Mouse (Mus musculus): ENCODE data around the gene Shoc2.
A peak's percentile ranks its signal among the peaks of the same experiment; 100 is the strongest.
"Not testable (repeated sequence)": the region's sequence is repeated elsewhere in the genome, so short reads cannot be mapped to it uniquely, and the experiment has no call there.

Gene Shoc2

DNA sequence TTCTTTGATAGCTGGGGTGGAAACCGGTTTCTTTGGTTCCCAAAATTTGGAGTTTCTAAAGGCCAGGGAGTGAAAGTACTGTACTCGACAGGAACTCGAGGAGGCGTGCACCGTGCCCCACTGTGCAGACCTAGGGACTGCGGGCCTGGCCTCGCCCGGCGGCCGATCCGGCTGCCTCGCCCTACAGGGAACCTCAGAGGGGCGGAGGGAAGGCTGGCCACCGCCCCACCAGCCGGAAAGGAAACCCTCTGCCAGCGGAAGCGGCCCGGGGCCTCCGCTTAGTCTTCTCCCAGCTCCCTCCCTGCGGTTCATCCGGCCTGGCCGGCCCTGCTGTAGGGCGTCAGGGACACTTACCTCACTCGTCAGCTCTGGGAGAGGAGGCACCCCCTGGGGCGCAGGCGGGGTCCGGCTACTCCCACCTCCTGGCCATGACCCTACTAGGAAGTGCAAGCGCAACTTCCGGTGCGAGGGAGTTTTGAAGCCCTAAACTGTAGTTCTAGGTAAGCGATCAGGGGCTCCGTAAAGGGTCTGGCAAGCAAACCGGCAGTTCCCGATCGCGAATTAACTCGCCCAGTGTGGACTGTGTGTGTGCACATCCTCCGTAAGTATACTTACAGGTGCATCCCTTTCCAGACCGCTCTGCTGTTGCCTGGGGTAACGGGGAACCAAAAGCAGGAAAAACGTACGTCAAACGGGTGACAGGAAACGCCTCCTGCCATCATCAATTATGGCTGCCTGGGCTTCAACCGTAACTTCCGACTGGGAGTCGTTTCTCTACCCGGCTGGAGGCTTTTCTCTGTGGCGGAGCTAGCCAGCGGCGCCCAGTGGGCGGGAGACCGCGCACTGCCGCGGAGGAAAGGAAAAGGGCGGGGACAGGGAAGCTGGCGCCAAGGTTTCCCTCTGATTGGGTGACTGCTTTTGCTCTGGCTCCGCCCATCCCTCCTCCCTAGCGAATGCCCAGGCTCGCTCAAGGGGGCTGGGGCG lies at the start of gene Shoc2, which contains the start of gene Bbip1:
TSS of gene Shoc2 (plus strand) at position 505 of the 984 bp plus-strand sequence.
TSS of gene Bbip1 (minus strand) at position 826 of the 984 bp plus-strand sequence.
- peak; percentile 99 for DNase-seq (ENCODE audit: low spot score in 2 of 2)

- peak; percentile 47 to 53 for DNase-seq (ENCODE audit: low spot score in 2 of 2)
Observed at GRCm38 (mm10) chr19:53894538-53895121, 49.5 kb upstream of the Shoc2 start.

- peak in 1 of 2 experiments; percentile 54 for DNase-seq (ENCODE audit: low spot score in 2 of 2)
Observed at GRCm38 (mm10) chr19:53898046-53898445, 46.1 kb upstream of the Shoc2 start.

GRCm38 (mm10) chr19:53898498-53898897 lies 45.6 kb upstream of the Shoc2 start:
- peak in 1 of 2 experiments; percentile 48 for DNase-seq (ENCODE audit: low spot score in 2 of 2)

DNA sequence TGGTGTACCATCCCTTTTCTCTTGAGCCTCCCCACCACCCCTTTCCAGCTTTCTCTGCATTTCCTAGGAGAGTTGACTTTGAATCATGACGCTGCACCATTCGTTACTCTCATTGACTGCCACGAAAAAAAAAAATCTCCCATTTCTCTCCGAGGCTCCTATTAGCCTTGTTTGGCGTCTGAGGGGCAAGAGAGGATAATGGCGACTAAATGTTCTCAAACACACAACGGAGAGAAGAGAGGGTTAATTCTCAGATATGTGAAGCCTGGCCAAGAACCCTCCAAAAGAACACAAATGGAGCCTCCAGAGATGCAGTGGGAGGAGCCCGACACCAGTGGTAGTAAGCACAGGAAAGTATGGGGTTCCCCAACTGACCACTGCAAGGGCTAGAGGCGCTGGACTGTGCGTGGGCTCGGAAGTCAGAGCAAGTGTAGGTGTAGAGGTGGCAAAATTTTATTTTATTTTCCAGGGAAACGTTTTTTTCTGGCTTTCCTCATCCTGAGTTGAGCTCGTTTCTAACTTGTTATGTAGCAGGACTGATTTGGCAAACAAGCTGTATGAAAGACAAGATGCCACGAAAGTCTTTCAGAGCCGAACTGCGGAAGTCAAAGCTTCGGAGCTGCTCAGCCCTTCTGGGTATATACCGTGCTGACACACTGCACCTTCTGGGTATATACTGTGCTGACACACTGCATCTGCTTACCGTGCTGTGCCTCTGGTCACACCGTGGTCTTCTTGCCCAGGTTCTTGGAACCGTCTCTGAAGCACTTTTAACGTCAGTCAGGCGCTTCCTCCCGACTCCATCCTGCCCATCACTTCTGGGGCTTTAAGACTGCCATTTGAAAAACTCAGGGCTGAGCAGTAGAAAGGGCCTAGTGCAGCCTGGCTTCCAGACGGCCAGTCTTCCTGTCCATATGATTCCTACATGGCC lies 44.9 kb upstream of the Shoc2 start:
- no peak for DNase-seq (ENCODE audit: low spot score in 2 of 2)

DNA sequence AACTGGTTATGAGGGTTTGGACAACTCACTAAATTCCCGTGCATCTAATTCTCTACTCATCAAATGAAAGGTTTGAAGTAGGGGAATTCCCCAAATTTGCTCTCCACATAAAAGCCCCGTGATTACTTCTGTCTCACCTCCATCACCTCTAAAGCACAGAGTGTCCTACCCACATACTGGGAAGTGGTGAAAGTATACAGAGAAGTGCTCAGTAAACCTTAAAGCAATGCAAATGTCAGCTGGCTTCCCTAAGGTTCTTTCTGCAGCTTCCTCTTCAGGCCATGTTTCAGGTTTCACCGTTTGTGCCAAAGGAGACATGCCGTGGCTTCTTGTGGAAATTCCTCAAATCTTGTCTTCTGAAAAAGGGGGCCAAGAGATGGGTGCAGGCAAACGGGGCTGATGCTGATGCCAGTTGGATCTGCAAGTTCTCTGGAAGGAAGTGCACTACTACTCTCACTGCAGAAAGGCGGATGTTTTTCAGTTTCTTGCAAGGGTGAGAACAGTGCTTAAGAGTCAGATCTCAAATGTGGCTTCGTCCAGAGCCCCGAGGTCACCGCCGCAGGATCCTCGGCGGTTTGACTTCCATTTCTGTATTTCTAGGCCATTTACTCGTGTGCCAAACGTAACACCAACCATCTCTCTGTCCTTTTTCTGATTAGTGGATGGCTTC lies 44.0 kb upstream of the Shoc2 start:
- DNase-seq (ENCODE audit: low spot score in 2 of 2) = no peak

- DNase-seq (ENCODE audit: low spot score in 2 of 2) = no peak
Observed at GRCm38 (mm10) chr19:53901931-53902738, 42.0 kb upstream of the Shoc2 start.

- peak; percentile 94 to 96 for DNase-seq (ENCODE audit: low spot score in 2 of 2)
Observed at GRCm38 (mm10) chr19:53902739-53903487, 41.2 kb upstream of the Shoc2 start.

- DNase-seq (ENCODE audit: low spot score in 2 of 2) = peak; percentile 59 to 62
Observed at GRCm38 (mm10) chr19:53903507-53904321, 40.4 kb upstream of the Shoc2 start.

- DNase-seq (ENCODE audit: low spot score in 2 of 2) = no peak
Observed at GRCm38 (mm10) chr19:53904833-53905480, 39.1 kb upstream of the Shoc2 start.

GRCm38 (mm10) chr19:53906033-53906702 lies 37.9 kb upstream of the Shoc2 start:
- DNase-seq (ENCODE audit: low spot score in 2 of 2) = no peak

DNA sequence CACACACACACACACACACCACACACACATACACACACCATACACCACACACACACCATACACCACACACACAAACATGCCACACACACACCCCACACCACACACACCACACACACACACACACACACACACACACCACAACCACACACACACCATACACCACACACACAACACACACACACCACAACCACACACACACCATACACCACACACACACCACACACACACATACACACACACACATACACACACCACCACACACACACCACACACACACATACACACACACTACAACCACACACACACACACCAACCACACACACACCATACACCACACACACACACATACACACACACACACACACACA lies 37.4 kb upstream of the Shoc2 start:
- not testable (repeated sequence) for DNase-seq (ENCODE audit: low spot score in 2 of 2)

DNA sequence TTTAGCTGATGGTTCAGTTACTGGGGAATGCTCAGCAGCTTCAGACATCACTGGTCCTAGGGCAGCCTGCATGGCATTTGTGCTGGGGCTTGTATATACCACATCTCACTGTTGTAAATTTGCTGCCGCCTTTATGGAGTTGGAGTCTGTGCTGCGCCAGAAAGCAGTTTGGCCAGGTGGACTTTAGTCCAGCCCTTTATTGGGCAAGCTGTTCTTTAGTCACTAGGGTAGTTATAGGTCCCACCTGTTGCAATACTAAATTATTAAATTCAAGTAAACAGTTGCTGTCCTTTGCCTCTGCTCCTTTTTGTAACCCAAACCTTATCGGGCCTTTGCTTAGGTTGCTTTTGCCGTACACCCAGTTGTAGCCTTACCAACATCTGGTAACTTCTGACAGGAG lies 29.2 kb upstream of the Shoc2 start:
- no peak for DNase-seq (ENCODE audit: low spot score in 2 of 2)

GRCm38 (mm10) chr19:53919541-53919940 lies 24.6 kb upstream of the Shoc2 start:
- DNase-seq (ENCODE audit: low spot score in 2 of 2) = no peak

DNA sequence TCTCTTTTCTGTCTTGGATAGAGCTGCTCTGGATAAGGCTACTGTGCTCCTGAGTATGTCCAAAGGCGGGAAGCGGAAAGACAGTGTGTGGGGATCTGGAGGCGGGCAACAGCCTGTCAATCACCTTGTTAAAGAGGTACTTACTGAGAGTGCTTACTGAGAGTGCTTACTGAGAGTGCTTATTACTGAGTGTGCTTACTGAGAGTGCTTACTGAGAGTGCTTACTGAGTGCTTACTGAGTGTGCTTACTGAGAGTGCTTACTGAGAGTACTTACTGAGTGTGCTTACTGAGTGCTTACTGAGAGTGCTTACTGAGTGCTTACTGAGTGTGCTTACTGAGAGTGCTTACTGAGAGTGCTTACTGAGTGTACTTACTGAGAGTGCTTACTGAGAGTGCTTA lies 22.1 kb upstream of the Shoc2 start:
- not testable (repeated sequence) for DNase-seq (ENCODE audit: low spot score in 2 of 2)

DNA sequence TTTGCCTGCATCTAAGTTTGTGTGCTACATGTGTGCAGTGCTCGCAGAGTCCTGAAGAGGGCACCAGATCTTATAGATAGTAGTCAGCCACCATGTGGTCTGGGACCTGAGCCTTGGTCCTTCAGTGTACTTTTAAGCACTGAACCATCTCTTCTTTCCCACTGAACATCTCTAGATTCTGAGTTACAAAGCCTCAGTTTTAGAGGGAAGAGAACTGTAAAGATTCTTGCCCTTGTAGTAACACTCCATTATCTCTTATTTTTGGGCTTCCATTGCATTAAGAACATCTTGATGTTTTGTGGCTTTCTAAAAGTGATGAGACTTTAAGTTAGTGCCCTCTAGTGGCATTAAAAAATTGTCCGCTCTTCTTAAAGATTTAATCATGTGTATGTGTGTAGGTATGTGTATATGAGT lies 18.8 kb upstream of the Shoc2 start:
- no peak for DNase-seq (ENCODE audit: low spot score in 2 of 2)

DNA sequence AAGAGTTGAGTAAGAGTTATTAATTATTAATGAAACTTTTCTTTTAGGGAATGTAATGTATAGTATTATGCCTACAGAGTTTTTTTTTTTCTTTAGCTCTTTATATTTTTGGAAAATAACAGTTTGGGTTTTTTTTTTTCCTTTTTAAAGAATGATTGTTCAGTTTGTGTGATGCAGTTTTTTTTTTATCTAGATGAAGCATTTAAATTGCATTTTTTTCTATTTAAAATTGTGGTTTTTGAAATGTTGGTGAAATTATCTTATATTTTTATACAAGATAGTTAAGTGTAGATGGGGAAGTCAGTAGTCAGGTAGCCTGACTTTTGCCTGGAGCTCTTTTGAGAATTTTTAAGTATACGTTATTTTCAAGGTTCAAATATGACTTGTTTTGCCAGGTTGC lies 17.4 kb upstream of the Shoc2 start:
- no peak for DNase-seq (ENCODE audit: low spot score in 2 of 2)

DNA sequence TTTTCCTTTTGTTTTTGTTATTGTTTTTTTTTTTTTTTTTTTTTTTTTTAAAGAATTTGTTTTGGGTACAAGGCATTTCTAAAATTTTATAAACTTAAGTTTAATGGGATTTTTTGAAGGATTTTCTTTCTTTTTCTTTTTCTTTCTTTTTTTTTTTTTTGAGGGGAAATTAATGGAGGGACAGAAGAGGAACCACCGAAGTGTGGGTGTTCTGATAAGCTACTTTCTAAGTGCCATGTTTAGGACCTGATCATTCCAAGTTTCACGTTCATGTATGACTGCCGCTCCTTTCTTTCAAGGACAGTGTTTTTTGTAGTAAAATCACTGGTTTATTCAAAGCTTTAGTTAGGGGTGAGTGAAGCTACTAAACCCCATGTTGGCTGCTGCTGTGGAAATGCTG lies 14.9 kb upstream of the Shoc2 start:
- no peak for DNase-seq (ENCODE audit: low spot score in 2 of 2)
